Mouse (Mus musculus) kidney, adult 18-20 months (tissue): ENCODE results near the gene Myo19.
"Not testable (repeated sequence)": the region's sequence is repeated elsewhere in the genome, so short reads cannot be mapped to it uniquely, and the experiment has no call there.

Experiments
- DNase-seq: peaks from one replicate; pipeline ENCODE4 v3.0.0; 2021

Gene Myo19

DNA sequence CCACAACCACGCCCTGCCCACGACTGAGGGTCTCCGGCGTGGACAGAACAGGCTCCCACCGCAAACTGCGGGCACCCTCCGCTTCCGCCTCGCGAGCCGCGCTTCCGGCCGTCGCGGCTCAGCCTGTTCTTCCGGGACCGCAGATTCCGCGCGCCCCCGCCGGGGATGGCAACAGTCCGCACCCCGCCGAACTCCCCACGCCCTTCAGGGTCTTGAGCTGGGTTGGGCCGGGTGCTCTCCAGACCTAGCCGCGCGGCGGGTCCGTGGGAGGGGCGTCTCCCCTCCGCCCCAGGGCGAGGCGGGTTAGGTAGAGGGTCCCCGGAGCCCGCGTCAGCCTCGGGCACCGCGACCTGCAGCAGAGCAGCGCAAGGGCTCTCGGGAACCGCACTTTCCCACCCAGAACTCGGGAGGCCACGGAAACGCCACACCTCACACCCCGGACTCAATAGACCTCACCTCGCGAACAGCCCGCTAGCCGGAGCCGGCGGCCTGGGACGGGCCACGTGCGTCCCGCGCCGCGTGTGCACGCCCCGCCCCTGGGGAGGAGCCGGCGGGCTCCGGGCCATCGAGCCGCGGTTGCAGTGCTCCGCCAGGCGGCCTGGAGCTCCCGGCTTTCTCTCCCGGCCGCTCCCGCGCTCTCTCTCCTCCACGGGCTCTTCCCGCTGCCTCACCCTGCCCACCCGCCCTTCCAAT is at the start of gene Myo19, which contains the start of gene Pigw:
Gene Myo19 (plus strand): TSS at position 377 of the 693 bp plus-strand sequence.
Gene Pigw (minus strand): TSS at position 514 of the 693 bp plus-strand sequence.
- peak; percentile 87 for DNase-seq

GRCm38 (mm10) chr11:84839330-84839729 is 40.6 kb upstream of the Myo19 start:
- no peak for DNase-seq

- no peak for DNase-seq
Observed at GRCm38 (mm10) chr11:84846741-84847474, 33.0 kb upstream of the Myo19 start.

DNA sequence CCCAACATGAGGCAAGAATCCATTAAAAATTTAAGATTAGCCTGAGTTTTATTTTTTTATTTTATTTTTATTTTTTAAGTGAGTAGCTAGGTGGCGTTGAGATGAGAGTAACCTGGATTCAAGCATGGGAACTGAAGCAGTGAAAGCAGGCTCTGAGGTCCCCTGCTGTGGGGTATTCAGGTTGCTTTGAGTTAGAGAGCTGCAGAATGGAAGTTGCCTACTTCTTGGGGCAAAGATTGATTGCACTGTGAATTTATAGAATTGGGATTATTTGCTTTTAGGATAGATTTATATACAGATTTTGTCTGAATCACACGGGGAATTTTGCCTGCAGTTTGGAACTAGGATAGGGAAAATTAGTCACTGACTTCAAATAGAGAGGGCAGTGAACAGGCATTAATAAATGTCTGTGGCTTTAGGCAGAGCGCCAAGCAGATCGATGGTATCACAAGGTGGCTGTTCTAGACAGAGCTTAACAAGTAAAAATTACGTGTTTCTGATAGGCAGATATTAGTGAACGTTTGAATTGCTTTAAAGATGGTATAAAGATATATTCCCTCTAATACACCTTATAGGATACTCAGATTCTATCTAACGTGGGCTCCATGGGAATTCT is 32.4 kb upstream of the Myo19 start:
- no peak for DNase-seq

- DNase-seq = no peak
Observed at GRCm38 (mm10) chr11:84855285-84855684, 24.7 kb upstream of the Myo19 start.

DNA sequence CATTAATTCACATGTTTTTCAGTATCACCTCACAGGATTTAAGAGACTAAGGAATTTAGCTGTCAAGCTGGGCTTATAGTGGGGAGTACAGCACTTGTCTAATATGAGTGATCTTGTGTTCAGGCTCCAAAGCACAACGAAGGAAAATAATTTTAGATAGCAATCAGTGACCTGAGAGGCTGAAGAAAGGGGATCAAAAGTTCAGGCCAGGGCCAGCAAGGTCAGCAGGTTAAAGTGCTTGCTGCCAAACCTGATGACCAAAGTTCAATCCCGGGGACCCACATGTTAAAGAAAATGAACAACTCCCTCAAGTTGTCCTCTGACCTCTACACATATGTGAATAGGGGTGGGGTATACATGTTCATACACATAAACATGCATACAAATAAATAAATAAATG is 14.7 kb upstream of the Myo19 start:
- peak; percentile 40 for DNase-seq

GRCm38 (mm10) chr11:84867586-84867985 is 12.4 kb upstream of the Myo19 start:
- no peak for DNase-seq

DNA sequence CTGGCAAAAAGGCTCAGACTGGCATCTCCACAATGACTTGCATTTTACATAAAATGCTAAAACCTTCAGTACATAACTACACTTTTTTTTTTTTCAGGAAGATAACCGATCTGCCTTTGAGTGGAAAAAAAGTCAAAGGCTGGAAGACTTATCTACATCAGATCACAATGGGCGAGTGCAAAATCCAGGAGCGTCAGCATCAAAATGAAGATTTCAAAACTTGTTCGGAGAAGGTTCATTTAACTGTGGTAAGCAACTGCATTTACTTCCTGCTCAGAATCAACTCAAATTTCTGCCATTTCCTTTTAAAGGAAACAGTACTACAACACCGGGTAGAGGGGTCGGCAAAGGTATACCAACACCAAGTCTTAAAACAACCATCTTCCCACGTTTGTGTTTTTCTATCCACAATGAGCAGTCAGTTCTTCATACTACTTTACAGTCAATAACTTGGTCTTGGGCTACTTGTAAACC is 11.1 kb upstream of the Myo19 start:
- no peak for DNase-seq

- DNase-seq = peak; percentile 91
Observed at GRCm38 (mm10) chr11:84869537-84870232, 10.3 kb upstream of the Myo19 start.

DNA sequence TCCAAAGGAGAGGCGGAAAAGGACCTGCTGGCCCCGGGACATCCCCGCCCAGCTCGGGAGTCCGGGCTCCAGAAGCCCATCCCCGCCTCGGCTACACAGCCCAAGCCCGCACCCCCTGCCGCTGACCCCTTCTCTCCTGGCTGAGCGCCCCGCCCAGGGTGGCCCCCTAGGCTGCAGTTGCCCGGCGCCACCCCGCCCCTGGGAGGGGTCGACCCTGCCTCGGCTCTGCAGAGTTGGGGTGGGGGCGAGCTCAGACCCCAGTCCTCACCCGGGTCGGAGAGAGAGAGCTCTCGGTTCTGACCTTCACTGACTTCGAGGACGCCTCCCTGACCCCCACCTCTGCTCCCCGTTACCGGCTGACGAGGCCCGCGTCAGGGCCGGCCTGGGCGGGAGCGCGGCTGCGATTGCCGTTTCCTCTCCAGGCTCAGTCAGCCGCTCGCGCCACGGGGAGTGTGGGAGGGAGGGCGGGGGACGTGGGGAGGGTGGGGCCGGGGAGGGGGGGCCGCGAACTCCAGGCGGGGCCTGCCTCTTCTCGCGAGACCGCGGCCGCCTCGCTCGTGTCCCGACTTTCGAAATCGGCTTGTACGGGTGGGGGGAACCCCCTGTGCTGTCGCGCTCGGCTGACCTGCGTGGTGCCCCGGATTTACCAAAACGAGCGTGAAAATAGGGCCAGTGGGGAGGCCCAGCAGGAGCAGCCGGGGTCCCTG is 9.5 kb upstream of the Myo19 start, which contains the start of gene Ggnbp2:
Gene Ggnbp2 (minus strand): TSS at position 481 of the 707 bp plus-strand sequence.
- peak; percentile 93 for DNase-seq

DNA sequence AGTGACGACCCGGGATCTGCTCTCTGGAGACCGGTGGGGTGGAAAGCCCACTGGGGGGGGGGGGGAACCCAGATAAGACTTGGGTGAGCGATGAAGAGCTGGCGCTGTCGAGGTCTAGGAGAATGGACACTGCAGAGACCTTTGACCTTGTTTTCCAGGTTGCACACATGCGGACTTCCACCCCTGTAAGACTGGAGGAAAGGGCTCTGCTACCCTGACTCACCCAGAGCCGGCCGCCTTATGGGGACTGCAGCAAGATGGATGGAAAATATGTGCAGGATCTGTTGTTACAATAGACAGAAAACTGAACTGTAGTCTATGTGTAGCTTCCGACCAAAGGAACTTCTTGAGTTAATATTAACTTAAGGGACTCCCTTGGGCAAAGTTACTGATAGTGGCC is 8.9 kb upstream of the Myo19 start:
- no peak for DNase-seq

DNA sequence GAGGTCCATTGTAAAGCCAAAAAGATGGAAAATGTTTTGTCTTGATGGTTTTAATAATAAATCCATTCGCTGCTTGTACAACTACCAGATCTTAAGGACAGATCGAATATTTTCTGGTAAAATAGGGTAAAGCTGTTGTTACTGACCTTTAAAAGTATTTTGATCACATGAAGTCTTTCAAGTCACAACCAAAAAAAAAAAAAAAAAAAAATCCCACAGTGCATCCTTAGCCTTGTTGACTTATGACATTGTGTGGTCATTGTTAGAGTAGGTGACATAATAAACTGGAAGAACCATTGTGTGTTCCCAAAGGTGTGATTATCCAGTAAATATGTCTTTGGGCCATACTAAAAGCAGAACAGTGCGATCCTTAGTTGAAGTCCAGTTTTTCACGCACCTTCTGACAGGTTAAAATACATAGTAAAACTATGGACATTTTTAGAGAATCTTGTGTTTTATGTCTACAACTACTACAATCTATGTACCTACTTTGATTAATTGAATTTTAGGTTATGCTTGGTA is 8.3 kb upstream of the Myo19 start:
- DNase-seq = no peak

DNA sequence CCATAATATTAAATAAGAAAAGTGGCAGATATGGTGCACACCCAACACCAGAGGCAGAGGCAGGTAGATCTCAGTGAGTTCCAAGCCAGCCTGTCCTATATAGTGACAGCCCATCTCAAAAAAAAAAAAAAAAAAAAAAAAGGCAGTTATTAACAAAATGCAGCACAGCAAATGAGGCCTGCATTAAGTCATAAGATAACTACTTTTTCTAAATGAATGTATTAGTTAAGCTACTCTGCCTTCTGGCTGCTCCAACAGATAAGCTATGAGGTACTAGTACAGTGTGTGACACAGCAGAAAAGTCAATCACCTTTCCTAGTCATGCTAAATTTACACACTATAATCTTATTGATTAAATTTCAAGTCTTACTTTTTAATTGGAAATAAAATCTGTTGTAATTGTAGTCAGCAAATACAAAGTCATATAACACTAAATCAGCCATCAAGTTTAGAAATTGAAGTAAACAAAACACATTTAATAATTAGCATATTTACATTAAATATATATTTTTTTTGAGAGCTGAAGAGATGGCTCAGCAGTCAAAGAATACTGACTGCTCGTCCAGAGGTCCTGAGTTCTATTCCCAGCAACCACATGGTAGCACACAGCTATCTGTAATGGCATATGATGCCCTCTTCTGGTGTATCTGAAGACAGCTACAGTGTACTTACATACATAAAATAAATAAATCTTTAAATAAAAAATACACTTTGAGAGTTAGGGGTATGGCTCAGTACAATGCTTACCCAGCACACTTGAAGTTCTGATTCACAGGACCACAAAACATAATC is 6.7 kb upstream of the Myo19 start:
- no peak for DNase-seq

DNA sequence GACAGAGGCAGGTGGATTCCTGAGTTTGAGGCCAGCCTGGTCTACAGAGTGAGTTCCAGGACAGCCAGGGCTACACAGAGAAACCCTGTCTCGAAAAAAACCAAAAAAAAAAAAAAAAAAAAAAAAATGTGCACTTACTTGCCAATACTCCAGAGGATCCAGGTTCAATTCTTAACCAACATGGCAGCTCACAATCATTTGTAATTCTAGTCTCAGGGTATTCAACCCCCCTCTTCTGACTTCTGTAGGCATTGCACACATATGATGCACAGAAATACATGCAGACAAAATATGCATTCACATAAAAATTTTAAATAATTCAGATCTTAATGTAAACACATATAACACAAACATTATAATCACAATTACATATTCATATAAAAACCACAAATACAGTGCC is 3.9 kb upstream of the Myo19 start:
- DNase-seq = not testable (repeated sequence)

GRCm38 (mm10) chr11:84879007-84879771 is 759 bp upstream of the Myo19 start:
- no peak for DNase-seq

GRCm38 (mm10) chr11:84880465-84880961 is 565 bp downstream of the Myo19 start:
- DNase-seq = peak; percentile 77

GRCm38 (mm10) chr11:84880971-84881370 is 1.0 kb downstream of the Myo19 start:
- no peak for DNase-seq

- DNase-seq = no peak
Observed at GRCm38 (mm10) chr11:84882346-84882745, 2.4 kb downstream of the Myo19 start.

GRCm38 (mm10) chr11:84885238-84885637 is 5.3 kb downstream of the Myo19 start:
- DNase-seq = no peak

DNA sequence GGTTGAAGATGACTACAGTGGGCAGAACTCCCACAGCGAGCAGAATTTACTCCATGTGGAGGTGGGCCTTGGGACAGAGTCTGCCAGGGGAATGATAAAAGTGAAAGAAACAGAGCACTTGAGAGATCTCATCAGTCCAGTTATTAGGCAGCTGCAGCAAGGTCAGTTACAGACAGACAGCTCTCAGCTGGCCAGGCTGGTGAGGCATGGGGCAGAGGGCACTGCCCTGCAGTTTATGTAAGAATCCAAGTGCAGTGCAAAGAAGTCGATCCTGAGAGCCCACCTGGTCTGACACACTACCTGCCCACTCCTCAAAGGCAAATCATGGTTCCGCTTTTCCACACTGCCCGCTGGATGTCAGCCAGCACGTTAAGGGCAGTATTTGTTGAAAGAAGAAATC is 6.3 kb downstream of the Myo19 start:
- DNase-seq = peak; percentile 37
